Mouse (Mus musculus) forelimb bud, embryonic 11.5 days (tissue): ENCODE measurements around the gene Crip2.

Experiments used
- DNase-seq: peaks from one replicate; pipeline ENCODE4 v3.0.0-alpha.2; 2012; ENCODE audit warnings: low read depth, low spot score

The Crip2 gene

GRCm38 (mm10) chr12:113147481-113147880, 7.4 kb downstream of the Crip2 start:
- no peak for DNase-seq

- no peak for DNase-seq
Observed at GRCm38 (mm10) chr12:113148381-113149035, 8.5 kb downstream of the Crip2 start.

- DNase-seq: no peak
Observed at GRCm38 (mm10) chr12:113149341-113149740, 9.3 kb downstream of the Crip2 start.

GRCm38 (mm10) chr12:113149896-113150295, 9.9 kb downstream of the Crip2 start:
- DNase-seq: no peak

GRCm38 (mm10) chr12:113150591-113150990, 10.6 kb downstream of the Crip2 start:
- DNase-seq: no peak

GRCm38 (mm10) chr12:113151046-113151445, 11.0 kb downstream of the Crip2 start:
- no peak for DNase-seq

GRCm38 (mm10) chr12:113151661-113152271, 11.7 kb downstream of the Crip2 start:
- DNase-seq: no peak

GRCm38 (mm10) chr12:113152272-113152661, 12.2 kb downstream of the Crip2 start:
- DNase-seq: no peak

- DNase-seq: no peak
Observed at GRCm38 (mm10) chr12:113152991-113153525, 13.0 kb downstream of the Crip2 start.

GRCm38 (mm10) chr12:113153971-113154370, 13.9 kb downstream of the Crip2 start:
- no peak for DNase-seq

- no peak for DNase-seq
Observed at GRCm38 (mm10) chr12:113154747-113155075, 14.7 kb downstream of the Crip2 start.

- no peak for DNase-seq
Observed at GRCm38 (mm10) chr12:113155076-113155771, 15.2 kb downstream of the Crip2 start.

- peak; percentile 100 for DNase-seq
Observed at GRCm38 (mm10) chr12:113155887-113156539, 16.0 kb downstream of the Crip2 start, which contains the start of gene Tedc1. Tedc1 (plus strand) TSS chr12:113156421.

GRCm38 (mm10) chr12:113156540-113156929, 16.5 kb downstream of the Crip2 start:
- DNase-seq: no peak

- no peak for DNase-seq
Observed at GRCm38 (mm10) chr12:113157002-113157401, 17.0 kb downstream of the Crip2 start.

GRCm38 (mm10) chr12:113157521-113157920, 17.5 kb downstream of the Crip2 start:
- DNase-seq: no peak

GRCm38 (mm10) chr12:113157971-113158370, 17.9 kb downstream of the Crip2 start:
- DNase-seq: no peak

GRCm38 (mm10) chr12:113163561-113164006, 23.5 kb downstream of the Crip2 start:
- no peak for DNase-seq

GRCm38 (mm10) chr12:113168031-113168536, 28.0 kb downstream of the Crip2 start:
- DNase-seq: no peak

GRCm38 (mm10) chr12:113176960-113177725, 37.1 kb downstream of the Crip2 start:
- DNase-seq: no peak

- DNase-seq: no peak
Observed at GRCm38 (mm10) chr12:113181020-113181419, 41.0 kb downstream of the Crip2 start.
